Mouse (Mus musculus): ENCODE results near the gene Nck2.
A peak's percentile ranks its signal among the peaks of the same experiment; 100 is the strongest.
"Not testable (repeated sequence)": the region's sequence is repeated elsewhere in the genome, so short reads cannot be mapped to it uniquely, and the experiment has no call there.

The Nck2 gene

DNA sequence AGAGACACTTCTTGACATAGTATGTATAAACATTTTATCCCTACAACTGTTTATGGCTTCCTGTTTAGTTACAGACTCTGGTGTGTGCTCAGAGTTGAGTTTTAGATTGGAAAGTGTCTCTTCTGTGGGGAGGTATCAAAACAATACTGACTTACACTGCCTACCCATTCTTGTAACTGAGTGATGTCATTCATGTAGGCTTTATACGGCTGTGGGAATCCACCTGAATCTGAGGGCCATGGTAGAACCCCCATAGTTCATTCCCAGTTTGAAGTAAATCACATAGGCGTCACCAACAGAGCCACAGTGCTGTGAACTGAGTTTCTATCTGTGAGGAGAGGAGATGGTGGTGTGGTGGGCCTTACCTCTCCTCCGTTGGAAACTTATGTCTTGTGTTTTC lies 92.6 kb downstream of the Nck2 start:
- no peak for DNase-seq

GRCm38 (mm10) chr1:43537496-43537895 lies 93.1 kb downstream of the Nck2 start:
- DNase-seq, result no peak

DNA sequence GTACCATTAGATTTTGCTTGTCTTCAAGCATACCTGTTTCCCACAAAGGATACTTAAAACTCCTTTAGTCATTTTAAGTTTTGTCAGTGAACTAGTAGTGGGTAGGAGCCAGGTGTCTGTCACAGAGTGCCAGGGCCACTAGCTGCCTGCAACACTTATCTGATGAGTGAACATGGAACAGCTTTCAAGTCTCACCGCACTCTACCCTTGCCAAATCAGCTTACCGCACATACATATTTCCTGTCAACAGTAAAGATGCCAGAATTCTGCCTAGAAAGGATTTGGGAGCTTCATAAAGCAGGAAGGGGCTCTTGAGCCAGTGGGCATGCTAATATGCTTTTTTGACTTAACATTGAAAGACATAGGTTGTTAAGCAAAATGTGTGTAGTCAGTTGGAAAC lies 94.3 kb downstream of the Nck2 start:
- no peak for DNase-seq

GRCm38 (mm10) chr1:43539689-43540380 lies 95.5 kb downstream of the Nck2 start:
- DNase-seq, result no peak

DNA sequence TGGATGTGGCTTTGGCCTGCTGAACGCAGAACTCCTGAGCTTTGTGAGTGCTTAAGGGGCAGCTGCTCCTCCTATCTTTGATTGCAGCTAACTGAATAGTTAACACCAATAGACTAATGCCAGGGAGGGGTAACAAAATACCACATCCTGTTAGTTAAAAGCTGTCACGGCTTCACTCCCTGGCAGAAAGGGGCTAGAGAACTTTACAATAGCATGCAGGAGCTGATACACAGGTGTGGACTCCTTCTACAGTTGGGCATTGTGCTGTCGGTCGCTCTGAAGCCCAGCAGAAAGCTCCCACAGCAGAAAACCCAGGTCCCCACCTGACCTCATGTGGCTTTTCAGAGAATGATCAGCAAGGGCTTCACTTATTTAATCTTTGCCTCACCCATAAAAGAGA lies 98.0 kb downstream of the Nck2 start:
- DNase-seq, result no peak

- DNase-seq, result no peak
Observed at GRCm38 (mm10) chr1:43547644-43548043, 103.3 kb downstream of the Nck2 start.

- DNase-seq, result no peak
Observed at GRCm38 (mm10) chr1:43548749-43549148, 104.4 kb downstream of the Nck2 start.

DNA sequence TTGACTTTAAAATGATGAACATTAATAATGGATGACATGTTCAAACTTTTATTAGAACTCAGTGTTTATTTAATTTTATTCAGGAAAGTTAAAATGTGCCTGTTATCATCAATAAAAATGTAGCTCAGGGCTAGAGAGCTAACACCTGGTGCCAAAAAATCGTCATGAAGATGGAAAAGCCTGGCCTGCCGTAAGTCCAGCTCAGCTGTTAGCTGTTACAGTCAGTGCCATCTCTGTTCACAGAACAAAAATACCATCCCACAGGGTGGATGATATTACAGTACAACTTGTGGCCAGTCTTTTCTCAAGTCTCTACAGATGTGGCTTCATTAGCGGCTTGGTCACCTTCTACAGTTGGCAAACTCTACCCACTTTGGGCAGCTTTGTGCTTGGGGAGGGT lies 106.1 kb downstream of the Nck2 start:
- DNase-seq, result no peak

GRCm38 (mm10) chr1:43553989-43554679 lies 109.8 kb downstream of the Nck2 start:
- DNase-seq, result not testable (repeated sequence)

GRCm38 (mm10) chr1:43555222-43555974 lies 111.0 kb downstream of the Nck2 start:
- DNase-seq, result no peak

DNA sequence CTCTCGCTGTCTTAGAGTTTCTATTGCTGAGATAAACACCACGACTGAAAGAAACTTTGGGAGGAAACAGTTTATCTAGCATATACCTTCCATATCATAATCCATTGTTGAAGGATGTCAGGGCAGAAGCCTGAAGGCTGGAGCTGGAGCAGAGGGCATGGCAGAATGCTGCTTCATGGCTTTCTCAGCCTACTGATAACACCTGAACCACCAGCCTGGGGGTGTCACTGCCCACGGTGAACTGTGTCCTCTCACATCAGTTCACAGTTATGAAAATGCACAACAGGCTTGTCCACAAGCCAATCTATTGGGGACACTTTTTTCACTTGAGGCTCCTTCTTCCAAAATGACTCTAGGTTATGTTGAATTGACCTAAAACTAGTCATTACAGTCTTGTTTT lies 114.0 kb downstream of the Nck2 start:
- no peak for DNase-seq

GRCm38 (mm10) chr1:43559043-43559692 lies 114.8 kb downstream of the Nck2 start:
- DNase-seq, result no peak

- no peak for DNase-seq
Observed at GRCm38 (mm10) chr1:43561085-43561484, 116.7 kb downstream of the Nck2 start.

GRCm38 (mm10) chr1:43562002-43562666 lies 117.8 kb downstream of the Nck2 start:
- DNase-seq, result peak; percentile 90

GRCm38 (mm10) chr1:43565260-43565659 lies 120.9 kb downstream of the Nck2 start:
- DNase-seq, result no peak

GRCm38 (mm10) chr1:43566677-43567377 lies 122.4 kb downstream of the Nck2 start:
- DNase-seq, result no peak

- DNase-seq, result no peak
Observed at GRCm38 (mm10) chr1:43568824-43569223, 124.4 kb downstream of the Nck2 start.

GRCm38 (mm10) chr1:43571105-43571504 lies 126.7 kb downstream of the Nck2 start:
- no peak for DNase-seq

DNA sequence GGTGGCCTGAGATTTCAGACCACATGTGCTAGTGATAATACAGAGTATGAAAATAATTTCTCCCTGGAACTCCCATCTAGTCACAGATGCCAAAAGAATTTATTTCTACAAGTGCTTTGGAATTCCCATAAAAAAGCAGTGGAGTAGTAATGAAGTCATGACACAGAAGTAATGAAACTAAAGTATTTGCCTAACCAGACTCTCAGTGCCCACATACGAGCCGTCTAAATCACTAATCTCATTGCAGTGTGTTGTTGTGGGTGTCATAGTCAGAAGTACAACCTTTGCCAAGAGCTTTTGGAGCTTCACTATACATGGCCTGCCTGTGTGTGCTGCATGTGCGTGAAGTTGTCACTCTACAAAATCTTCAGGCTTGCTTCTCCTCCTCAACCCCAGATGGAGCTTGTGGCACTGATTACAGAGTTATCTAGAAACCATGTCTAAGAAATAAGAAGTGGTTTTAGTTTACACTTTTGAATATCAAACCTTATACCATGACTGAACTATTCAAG lies 130.5 kb downstream of the Nck2 start:
- no peak for DNase-seq

GRCm38 (mm10) chr1:43577371-43577770 lies 133.0 kb downstream of the Nck2 start:
- DNase-seq, result no peak

- no peak for DNase-seq
Observed at GRCm38 (mm10) chr1:43583564-43583963, 139.2 kb downstream of the Nck2 start.

DNA sequence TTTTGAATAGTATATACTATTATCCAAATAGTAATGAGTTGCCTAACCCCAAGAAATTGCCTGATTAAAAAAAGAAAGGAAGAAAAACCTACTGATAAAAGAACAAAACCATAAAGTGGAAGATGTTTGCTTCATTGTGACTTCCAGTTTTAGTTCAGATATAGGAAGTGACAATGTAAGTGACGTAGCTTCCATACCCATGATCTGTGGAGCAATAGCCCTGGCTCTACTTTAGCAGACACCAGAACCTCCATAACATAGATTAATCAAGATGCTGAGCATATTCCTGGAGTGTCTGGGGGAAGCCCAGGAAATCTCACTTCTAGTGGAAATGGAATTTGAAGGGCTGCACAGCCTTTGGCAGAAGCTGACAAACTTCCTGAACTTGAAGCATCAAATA lies 144.6 kb downstream of the Nck2 start:
- DNase-seq, result no peak
